Mouse (Mus musculus) E14TG2a.4 (cell line): ENCODE data around the gene Sart3.
"Not testable (repeated sequence)": the region's sequence is repeated elsewhere in the genome, so short reads cannot be mapped to it uniquely, and the experiment has no call there.

ENCODE experiments used
- H3K27me3 ChIP-seq: 2 replicates; pipeline ENCODE4 v1.6.1; 2014; ENCODE audit warnings: low read length, control low read depth; ENCODE audit not compliant: insufficient read depth
- H3K36me3 ChIP-seq: 2 replicates; pipeline ENCODE4 v1.6.1; 2014; ENCODE audit warnings: low read length, control low read depth; ENCODE audit not compliant: insufficient read depth
- H3K4me1 ChIP-seq: replicated peaks from 2 replicates; pipeline ENCODE4 v1.6.1; 2014; ENCODE audit warnings: low read depth, low read length, control low read depth
- H3K4me3 ChIP-seq: replicated peaks from 2 replicates; pipeline ENCODE4 v1.5.1; 2014; ENCODE audit warnings: mild to moderate bottlenecking, low read length
- H3K9me3 ChIP-seq: 2 replicates; pipeline ENCODE4 v1.6.1; 2014; ENCODE audit warnings: low read length, control low read depth
- CTCF ChIP-seq: conservative IDR thresholded peaks from 2 replicates; pipeline ENCODE4 v1.5.1; 2014; ENCODE audit warnings: low read length
- NANOG ChIP-seq: IDR thresholded peaks from 2 replicates; pipeline ENCODE4 v1.6.1; 2014; ENCODE audit warnings: borderline replicate concordance, low read length, mixed read lengths
- POU5F1 ChIP-seq: IDR thresholded peaks from 2 replicates; pipeline ENCODE4 v1.6.1; 2014; ENCODE audit warnings: low read length, borderline replicate concordance

The Sart3 gene

DNA sequence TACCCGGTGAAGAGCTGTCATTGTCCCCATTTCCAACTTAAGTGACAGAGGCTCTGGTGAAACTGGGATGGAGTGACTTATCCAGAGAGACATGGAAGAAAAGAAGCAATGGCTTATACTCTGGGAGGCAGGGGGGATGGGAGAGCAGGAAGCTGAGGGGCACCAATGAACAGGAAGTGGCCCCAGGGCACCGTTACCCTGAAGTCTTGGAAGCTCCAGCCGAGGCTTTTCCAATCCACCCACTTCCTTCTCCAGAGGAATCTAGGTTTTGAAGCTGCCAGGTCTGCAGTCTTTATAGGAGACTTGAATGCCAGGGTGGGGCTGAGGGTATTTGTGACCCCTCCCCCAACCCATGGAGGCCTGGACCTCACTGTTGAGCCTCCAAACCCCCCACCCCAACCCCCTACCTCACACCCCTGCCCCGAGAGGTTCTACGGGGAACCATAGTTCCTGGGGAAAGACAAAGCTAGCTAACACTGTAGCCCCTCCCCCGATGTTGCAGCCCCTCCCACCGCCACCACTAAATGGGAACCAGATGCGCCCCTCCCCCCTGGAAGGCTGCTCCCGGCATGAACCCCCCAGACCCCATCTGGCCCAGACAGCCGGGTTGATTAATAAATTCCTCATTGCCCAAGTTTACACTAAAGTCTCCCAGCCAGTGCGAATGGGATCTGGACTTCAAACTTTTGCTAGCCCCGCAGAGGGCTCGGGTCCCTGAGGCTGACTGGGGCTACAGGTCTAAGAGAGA, 24.3 kb upstream of the Sart3 start:
- H3K4me3 ChIP-seq, result peak overlapping the region; percentile 50
- no peaks in the 10 kb centered on the region for H3K9me3 ChIP-seq
- peaks cover 41% of the 10 kb centered on the region for H3K27me3 ChIP-seq
- no peaks in the 10 kb centered on the region for H3K36me3 ChIP-seq
- H3K4me1 ChIP-seq, result peaks cover 65% of the 10 kb centered on the region
- TF ChIP-seq CTCF, result no peak
- TF ChIP-seq POU5F1, result no peak
- TF ChIP-seq NANOG, result no peak

DNA sequence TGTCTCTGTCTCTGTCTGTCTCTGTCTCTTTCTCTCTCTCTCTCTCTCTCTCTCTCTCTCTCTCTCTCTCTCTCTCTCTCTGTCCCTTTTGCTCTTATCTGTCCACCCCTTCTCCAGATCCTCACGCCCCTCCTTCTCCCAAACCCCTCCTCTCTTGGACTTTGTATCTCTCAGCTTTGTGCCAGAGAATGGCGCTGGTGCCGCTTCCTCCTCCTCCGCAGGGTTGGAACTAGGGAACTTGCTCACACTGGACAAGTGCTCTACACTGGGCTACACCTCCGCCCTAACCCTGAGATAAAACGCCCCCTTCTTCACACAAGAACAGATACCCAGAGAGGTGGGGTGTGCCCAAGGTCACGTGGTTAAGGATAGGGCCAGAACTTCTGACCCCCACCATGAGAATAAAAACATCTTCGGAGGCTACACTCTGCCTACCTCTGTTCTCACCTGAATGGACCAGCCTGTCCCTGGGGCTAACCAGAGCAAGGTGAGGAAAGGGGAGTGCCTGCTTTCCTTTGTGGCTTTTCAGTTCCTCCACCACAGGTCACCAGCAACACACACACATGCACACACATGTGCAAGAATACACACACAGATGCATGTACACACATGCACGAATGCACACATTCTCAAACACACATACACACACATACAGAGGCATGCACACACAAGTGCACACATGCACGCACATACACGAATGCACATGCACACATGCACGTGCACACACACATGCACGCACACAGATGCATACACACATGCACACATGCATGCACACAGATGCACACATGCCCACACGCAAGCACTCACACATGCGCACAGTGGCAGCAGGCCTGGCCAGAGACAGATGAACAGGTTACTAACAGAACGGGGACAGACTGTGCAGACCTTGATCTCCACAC, 19.1 kb upstream of the Sart3 start:
- no peak overlapping the region for H3K4me3 ChIP-seq
- no peaks in the 10 kb centered on the region for H3K36me3 ChIP-seq
- no peak for TF ChIP-seq CTCF
- peaks cover 24% of the 10 kb centered on the region for H3K27me3 ChIP-seq
- no peaks in the 10 kb centered on the region for H3K9me3 ChIP-seq
- peaks cover 45% of the 10 kb centered on the region for H3K4me1 ChIP-seq

DNA sequence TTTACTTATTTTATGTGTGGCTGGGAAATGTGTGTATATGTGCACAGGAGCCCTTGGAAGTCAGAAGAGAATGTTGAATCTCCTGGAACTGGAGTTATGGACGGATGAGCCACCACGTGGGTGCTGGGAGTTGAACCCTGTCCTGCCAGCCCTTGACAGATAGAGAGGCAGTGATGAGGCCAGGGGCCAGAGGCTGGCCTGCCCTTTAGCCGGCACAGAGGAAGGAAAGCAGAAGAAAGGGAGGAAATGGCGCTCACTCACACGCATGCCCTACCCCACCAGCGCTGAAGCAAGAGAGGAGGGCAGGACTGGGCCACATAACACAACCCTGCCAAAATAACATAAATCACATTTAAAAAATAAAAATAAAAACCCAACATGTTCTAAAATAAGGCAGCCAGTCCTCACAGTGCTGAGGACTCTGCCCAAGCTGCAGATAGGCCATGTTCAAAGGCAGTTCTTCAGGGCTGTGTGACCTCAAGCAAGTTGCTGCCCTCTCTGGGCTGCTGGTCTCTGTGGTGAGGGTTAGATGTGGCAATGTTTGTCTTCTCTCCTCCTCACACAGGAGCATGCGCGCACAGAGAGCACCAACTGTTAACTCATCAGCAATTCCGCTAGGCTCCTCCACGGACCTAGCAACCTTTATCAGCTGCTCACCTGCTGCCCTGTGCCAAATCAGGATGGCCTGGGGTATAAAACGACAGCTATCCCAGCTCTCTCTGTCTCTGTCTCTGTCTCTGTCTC, 18.3 kb upstream of the Sart3 start:
- H3K4me1 ChIP-seq, result peaks cover 36% of the 10 kb centered on the region
- peaks cover 20% of the 10 kb centered on the region for H3K27me3 ChIP-seq
- H3K36me3 ChIP-seq, result no peaks in the 10 kb centered on the region
- H3K9me3 ChIP-seq, result no peaks in the 10 kb centered on the region
- H3K4me3 ChIP-seq, result no peak overlapping the region
- TF ChIP-seq CTCF, result no peak

DNA sequence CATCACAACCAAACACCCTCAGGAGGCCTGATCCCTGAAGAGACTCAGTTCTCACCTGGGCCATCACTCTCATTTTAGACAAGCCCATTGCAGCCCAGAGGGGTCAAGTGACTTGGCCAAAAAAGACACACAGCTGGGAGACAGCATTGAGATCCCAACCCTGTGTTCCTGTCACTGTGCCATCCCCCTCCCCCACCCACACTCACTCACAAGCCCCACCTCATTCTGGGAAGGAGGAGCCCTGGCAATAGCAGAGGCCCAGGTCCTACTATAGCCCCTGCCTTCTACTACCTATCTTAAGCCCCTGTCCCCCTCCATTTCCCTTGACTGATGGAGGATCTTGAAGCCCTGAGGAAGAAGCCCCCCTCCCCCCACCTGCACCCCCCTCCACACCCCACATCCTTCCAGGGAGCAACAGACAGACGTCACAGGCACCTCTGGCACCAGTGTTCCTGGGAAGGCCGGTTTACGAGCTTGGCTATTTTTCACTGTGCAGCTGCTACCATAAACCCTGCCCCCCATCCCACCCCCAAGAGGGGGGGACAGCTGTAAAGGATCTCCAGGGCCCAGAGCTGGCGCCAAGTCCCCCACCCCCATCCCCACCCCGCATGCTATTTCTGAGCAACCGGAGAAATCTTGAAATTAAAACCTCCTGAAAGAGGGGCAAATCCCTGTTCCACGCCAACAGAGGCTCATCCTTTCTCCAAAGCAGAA, 16.9 kb upstream of the Sart3 start:
- Histone ChIP-seq H3K36me3 (no peaks in the 10 kb centered on the region), H3K9me3 (no peaks in the 10 kb centered on the region), H3K4me1 (peaks cover 37% of the 10 kb centered on the region), H3K27me3 (peaks cover 7% of the 10 kb centered on the region; the same call in 1 of the 2 replicates), H3K4me3 (no peak overlapping the region)
- no peak for TF ChIP-seq POU5F1
- no peak for TF ChIP-seq NANOG
- TF ChIP-seq CTCF, result no peak

DNA sequence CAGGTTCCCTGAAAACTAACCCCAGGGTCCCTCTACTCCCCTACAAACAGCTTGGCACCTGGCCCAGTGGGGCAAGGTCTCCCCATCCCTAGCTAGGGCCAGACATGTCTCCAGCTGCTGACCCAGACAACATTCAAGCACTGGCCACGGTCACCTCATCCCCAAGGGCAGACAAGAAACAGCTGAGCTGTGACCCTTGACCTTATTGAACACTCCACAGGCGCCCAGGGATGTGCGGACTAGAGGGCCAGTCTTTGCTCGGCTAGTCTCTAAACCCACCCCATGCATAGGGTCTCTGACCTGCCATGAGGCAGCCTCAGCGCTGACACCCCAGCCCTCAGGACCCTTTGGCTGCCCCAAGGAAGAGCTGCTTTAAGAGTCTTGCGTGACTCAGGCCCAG, 16.3 kb upstream of the Sart3 start:
- Histone ChIP-seq H3K36me3 (no peaks in the 10 kb centered on the region), H3K4me1 (peaks cover 41% of the 10 kb centered on the region), H3K9me3 (no peaks in the 10 kb centered on the region), H3K27me3 (peaks cover 10% of the 10 kb centered on the region), H3K4me3 (no peak overlapping the region)
- TF ChIP-seq CTCF (no peak), POU5F1 (no peak), NANOG (no peak)

DNA sequence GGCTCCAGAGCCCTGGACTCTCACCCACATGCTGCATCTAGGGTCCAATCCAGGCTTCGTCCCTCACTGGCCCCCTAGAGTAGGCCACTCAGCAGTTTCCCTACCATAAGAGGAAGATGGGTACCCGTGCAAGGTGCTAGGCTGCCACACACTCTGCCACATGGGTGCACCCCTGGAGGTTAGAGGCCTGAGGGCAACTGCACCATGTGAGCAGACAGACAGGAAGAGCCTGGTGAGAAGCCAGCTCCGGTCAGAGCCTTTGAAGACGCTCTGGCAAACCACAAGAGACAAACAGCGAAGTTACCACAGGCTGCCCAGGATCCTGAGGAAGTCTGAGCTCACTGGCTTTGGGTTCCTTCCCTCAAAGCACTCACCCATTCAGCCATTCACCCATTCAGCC, 14.7 kb upstream of the Sart3 start:
- TF ChIP-seq POU5F1 (no peak), CTCF (no peak), NANOG (no peak)
- no peaks in the 10 kb centered on the region for H3K36me3 ChIP-seq
- H3K27me3 ChIP-seq, result peaks cover 21% of the 10 kb centered on the region
- H3K4me1 ChIP-seq, result peaks cover 41% of the 10 kb centered on the region
- H3K9me3 ChIP-seq, result no peaks in the 10 kb centered on the region
- no peak overlapping the region for H3K4me3 ChIP-seq

DNA sequence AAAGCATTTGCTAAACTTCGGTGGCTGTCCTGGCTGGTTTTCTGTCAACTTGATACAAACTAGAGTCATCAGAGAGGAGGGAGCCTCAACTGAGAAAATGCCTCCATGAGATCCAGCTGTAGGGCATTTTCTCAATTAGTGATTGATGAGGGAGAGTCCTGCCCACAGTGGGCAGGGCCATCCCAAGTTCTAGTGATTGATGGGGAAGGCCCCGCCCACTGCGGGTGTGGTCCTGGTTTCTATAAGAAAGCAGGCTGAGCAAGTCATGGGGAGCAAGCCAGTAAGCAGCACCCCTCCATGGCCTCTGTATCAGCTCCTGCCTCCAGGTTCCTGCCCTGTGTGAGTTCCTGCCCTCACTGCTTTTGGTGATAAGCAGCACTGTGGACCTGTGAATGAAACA, 11.8 kb upstream of the Sart3 start:
- Histone ChIP-seq H3K27me3 (peaks cover 21% of the 10 kb centered on the region), H3K4me1 (peaks cover 29% of the 10 kb centered on the region), H3K4me3 (peak overlapping the region; percentile 49; the same call in 1 of the 2 replicates)
- H3K36me3 ChIP-seq, H3K9me3 ChIP-seq: not testable (repeated sequence)

DNA sequence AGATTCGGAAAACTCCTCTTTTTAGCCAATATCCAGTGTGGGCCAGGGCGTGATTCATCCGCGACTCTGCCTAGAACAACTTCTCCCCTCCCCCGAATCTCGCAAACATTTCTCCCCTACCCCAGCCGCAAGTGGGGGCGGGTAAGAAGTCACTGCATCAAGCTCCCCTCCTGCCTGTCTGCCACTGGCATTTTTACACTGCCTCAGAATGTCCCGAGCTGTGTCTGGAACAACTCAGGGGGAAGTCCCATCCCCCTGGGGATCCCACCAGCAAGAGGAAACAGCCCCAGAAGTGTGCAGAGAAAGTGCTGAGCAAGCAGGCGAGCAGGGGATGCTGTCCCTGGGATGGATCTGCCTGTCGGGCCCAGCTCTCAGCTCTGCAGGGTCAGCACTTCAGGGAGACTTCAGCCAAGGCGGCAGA, 11.3 kb upstream of the Sart3 start:
- no peak for TF ChIP-seq NANOG
- TF ChIP-seq POU5F1, result no peak
- no peak for TF ChIP-seq CTCF
- peak overlapping the region; percentile 49 for H3K4me3 ChIP-seq
- peaks cover 21% of the 10 kb centered on the region for H3K27me3 ChIP-seq
- H3K9me3 ChIP-seq, result no peaks in the 10 kb centered on the region
- peaks cover 8% of the 10 kb centered on the region for H3K36me3 ChIP-seq
- H3K4me1 ChIP-seq, result peaks cover 29% of the 10 kb centered on the region
